Mouse (Mus musculus) C2C12 (cell line): ENCODE data around the gene Fam222b.

Experiments
- CEBPB ChIP-seq: IDR thresholded peaks from one replicate; pipeline ENCODE4 v1.6.1; 2011; ENCODE audit warnings: low read depth, mild to moderate bottlenecking, control low read depth, moderate library complexity
- CTCF ChIP-seq: IDR thresholded peaks from one replicate; pipeline ENCODE4 v1.5.1; 2011; ENCODE audit not compliant: control insufficient read depth, insufficient read depth, insufficient read length
- MAX ChIP-seq: IDR thresholded peaks from one replicate; pipeline ENCODE4 v1.6.1; 2011; ENCODE audit warnings: mild to moderate bottlenecking, control low read depth
- MYOD1 ChIP-seq: IDR thresholded peaks from one replicate; pipeline ENCODE4 v1.6.1; 2011; ENCODE audit warnings: low read depth; ENCODE audit not compliant: control insufficient read depth, insufficient read length
- USF1 ChIP-seq: IDR thresholded peaks from one replicate; pipeline ENCODE4 v1.6.1; 2011; ENCODE audit warnings: low read depth, mild to moderate bottlenecking, control low read depth, moderate library complexity

- TF ChIP-seq CEBPB = no peak
- no peak for TF ChIP-seq CTCF
- TF ChIP-seq USF1 = no peak
- no peak for TF ChIP-seq MYOD1
- TF ChIP-seq MAX = no peak
Measured at GRCm38 (mm10) chr11:78182450-78182849, 88.0 kb downstream of the Fam222b start.
